Mouse (Mus musculus): ENCODE results near the gene Smc5.
A peak's percentile ranks its signal among the peaks of the same experiment; 100 is the strongest.

The Smc5 gene

DNA sequence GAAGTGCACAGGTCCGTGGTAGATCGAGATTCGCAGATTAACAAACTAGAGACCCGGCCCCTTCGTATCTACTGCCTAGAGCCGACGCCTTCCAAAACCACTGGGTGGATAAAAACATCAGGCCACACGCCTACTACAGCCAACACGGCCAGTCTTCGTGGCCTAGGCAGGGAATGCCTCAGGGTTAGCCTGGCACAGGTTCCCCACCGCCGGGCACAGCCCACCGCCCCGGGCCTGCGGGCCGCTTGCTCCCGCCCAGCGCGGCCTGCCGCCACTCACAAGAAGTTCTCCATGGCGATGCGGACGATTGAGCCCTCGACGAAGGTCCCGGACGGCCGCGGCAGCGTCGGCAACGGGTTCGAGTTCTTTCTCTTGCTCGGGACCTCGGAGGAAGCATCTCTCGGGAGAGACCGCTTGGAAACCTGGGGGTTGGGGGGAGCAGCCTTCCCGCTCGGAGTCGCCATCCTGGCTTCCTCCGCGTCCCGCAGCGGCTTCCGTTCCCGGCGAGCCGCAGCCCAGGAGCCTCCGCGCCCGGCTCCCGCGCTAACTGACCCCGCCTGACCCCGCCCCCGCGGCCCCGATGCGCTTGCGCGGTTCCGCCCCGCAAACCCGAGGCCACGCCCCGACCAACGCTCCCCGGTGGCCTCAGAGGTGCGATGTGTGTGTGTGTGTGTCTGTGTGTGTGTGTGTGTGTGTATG lies at the start of gene Smc5:
Smc5 (minus strand) TSS at position 543 of the 699 bp plus-strand sequence.
- DNase-seq (ENCODE audit: low read depth, low spot score), result peak; percentile 71

DNA sequence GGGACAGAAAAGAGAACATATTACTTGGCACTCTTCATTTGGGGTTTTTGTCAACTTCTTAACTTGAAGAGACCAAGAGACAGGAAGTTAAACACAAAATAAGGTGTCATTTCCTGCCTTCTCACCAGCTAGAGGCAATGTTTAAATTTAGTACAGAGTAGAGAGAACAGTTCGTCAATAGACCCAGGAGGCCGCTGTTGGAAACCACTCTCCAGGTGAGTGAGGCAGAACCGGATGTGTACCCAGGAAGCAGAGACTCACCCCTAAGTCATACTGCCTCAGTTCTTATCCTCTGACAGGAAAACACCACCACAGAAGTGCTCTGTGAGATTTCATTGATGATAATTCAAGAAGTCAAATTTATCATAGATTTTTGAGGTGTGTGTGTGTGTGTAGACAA lies 49.4 kb upstream of the Smc5 start:
- no peak for DNase-seq (ENCODE audit: low read depth, low spot score)

DNA sequence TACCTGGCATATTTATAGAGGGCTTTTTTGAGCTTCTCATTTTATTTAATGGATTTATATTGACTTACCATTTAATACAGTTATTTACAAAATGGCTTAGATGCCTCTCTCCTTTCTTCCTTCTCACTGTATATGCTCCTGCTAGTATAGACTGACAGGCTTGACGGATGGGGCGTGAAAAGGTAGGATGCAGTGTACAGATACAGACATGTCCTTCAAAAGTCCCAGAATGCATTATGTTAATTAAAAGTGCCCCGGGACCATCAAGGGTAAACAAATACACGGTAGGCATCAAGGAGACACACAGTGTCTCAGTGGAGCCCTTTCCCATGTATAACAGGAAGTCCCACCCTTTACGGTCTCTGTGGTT lies 44.3 kb upstream of the Smc5 start:
- DNase-seq (ENCODE audit: low read depth, low spot score), result no peak

DNA sequence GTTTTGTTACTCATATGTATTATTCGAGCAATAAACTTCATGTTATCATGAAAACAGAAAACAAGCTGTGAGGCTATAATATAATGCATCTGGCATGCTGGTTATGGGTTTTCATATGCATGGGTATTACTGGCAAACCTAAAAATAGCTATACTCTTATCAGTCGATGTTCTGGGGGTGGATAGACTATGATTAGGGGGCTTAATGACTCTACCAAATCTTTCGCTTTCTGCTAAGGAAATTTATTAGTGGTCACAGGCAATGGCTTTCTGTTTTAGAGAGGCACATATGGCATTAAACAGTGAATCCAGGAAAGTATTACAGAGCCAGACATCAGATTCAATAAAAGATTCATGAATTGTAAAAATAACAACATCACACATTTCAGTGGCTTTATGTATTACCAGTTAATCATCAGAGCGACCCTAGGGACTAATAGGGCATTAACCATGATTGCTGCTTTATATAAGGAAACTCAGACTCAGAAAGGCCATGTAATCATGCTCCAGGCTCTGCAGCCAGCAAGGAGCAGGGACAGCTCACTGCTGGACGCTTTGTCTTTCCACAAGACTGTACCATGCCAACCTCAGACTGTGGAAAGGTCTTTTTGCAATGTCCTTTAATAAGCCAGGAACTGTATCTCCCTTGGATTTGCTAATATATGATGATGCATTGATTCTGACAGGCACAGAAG lies 43.7 kb upstream of the Smc5 start:
- DNase-seq (ENCODE audit: low read depth, low spot score), result no peak

DNA sequence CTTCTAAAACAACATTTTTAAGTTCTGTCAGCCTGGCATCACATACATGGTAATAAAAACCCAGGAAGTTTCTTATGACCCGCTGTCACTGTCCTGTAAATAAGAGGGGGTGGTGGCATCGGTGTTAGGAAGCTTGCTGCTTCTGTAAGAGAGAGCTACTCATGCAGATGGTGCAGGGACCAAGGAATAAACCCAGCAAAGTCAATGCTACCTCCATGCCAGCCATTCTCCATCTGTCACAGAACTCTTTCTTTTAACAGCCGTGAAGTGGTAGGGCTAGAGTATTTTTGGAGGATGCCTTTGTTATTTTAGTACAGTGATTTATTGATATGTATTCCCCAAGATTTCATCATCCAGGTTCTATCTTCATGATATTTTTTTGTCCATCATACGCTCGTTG lies 43.2 kb upstream of the Smc5 start:
- no peak for DNase-seq (ENCODE audit: low read depth, low spot score)

DNA sequence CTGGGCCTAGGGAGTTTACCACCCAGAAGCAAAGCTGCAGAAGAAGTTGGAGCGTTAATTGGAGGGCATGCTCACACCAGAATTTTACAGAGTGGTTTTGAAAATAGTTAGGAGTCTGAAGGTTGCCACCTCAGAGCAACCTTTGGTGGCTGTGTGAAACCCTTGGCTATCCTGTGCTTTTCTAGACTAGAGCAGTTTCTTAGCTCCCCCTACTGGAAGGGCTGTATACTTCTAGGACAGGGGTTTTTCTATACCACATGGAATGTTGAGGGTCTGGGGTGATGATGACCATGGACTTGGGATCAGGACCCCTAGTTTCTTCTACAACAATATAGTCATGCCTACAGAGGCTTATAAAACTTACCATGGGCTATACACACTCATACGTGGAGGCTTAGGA lies 36.3 kb upstream of the Smc5 start:
- no peak for DNase-seq (ENCODE audit: low read depth, low spot score)

DNA sequence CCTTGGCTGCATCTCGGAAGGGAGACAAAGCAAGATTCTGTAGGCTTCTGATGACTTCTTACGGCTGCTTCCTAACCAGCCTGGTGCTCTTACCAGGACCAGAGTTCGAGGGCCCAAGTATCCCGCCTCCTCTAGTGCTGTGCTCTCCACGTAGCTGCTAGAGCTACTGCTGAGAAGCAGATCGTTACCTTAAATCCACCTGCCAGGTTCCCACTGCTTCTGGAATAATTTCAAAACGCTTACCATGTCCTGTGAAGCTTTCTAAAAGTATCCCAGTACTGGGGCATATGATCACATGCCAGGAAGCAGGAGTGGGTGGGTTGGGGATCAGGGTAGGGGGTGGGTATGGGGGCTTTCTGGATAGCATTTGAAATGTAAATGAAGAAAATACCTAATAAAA lies 33.0 kb upstream of the Smc5 start:
- DNase-seq (ENCODE audit: low read depth, low spot score), result no peak

DNA sequence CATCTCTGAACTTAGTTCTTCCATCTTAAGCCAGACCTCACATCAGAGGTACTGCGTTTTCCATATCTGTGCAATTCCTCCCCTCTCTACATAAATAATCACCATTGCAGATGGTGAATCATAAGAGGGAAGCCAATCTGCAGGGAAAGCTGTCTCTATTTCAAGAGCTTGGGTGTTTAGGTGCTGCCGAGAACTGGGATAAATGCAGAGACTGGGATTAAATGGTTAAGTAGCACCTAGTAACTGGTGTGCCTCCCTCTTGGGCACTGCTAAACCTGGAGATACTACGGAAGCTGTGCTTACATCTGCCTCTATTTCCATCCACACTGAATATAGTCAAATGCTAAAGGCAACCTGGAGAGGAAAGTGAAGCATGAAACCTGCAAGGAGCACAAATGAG lies 26.3 kb upstream of the Smc5 start:
- DNase-seq (ENCODE audit: low read depth, low spot score), result no peak

DNA sequence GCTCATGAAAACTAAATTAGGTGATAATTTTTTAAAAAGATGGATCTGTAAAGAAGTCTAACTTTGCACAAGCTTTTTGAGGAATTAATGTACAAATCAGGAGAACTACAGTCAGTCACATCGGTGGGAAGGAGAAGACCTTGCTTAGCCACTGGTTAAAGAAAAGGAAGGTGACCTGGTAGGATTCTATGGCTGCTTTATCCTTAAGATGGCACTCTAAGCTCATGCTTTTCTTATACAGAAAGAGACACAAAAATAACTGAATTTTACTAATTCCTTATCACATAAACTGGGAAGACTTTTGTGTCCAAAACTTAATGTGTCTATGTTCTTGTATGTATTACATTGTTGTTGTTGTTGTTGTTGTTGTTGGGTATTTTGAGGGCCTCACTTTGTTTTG lies 25.2 kb upstream of the Smc5 start:
- DNase-seq (ENCODE audit: low read depth, low spot score), result no peak

DNA sequence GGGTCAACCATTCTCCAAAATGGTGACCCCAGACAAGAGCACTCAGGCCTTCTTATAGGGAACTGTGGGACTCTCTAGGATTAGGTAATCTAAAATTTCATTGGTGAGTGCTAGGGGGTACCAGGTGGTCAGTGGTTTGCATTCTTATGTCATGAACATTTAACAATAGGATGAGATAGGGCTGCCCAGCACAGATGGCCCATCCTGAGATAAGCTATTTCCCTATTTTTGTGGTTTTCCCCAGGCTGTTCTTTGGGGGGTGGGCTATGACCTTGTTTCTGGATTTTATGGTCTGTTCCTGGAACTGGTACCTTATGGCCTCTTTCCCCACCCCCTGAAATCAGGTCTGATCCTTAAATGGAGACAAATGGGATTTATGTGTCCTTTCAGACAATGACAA lies 23.5 kb upstream of the Smc5 start:
- no peak for DNase-seq (ENCODE audit: low read depth, low spot score)

DNA sequence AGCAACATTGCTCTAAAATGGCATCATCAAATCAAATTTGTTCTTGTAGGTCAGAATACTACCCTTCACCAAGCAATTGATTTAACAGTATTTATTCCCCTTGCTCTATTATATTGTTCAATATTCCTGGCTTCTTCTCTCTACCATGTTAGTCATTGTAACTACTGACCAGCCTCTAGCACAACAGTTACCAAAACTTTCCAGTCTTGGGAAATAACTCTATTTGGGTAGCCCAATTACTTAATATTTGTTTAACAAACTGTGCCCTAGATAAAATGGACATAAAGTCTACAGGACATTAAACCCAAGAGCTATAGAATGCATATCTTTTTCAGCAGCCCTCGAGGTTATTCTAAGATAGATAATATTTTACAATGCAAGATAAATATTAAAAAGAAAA lies 15.6 kb upstream of the Smc5 start:
- DNase-seq (ENCODE audit: low read depth, low spot score), result no peak

DNA sequence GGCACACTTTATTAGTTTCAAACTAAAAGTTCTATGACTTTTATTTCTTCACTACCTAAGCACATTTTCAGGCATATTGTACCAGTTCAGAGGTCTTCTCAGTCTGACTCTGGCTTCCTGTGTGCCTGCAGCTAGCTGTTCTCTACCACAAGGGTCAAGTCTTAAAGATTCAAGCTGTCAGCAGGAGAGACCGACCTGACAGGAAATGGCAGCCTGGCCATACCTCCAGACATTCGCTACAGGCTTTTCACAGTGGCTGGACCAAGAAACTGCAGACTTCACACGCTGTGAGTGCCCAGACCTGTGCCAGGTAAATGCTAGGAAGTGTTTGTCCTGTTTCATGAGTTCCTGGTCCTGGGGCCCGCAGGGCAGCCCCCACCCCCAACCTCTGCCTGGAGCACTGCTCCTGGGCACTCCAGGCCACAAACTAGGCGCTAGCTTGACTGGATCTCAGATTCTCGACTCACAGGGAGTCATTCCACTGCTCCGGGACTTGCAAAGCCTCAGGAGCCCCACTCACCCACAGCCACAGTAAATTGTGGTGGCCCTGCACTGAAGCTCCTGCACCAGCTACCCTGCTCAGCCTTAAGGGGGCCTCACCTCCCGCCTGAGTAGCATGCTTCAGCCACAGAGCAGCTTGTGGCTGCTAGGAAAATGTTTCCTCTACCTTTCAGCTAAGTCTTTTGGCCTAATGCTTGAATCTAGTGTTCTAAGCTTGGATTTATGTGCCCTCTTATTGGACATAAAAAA lies 8.4 kb upstream of the Smc5 start:
- DNase-seq (ENCODE audit: low read depth, low spot score), result no peak

DNA sequence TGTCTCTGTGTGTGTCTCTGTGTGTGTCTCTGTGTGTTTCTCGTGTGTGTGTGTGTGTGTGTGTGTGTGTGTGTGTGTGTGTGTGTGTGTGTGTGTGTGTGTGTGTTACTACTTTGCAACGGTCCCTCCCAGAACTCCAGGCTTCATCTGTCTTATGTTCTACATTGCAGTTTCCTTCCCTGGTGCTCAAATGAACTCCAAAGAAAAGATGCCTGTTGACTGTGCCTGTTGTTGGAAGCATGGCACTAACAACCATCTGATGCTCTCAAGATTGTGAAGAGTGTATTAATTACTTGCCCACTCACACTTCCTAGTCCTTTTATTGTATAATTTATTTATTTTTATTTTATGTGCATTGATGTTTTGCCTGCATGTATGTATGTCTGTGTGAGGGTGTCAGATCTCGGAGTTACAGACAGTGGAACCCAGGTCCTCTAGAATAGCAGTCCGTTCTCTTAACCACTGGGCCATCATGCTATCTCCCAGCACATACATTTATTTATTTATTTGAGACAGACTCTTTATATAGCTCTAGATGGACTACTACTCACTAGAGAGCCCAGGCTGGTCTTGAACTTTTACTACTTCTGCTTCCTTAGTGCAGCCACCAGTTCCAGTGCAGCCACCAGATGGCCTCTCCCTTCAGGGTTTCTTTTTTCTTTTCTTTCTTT lies 492 bp upstream of the Smc5 start:
- no peak for DNase-seq (ENCODE audit: low read depth, low spot score)

DNA sequence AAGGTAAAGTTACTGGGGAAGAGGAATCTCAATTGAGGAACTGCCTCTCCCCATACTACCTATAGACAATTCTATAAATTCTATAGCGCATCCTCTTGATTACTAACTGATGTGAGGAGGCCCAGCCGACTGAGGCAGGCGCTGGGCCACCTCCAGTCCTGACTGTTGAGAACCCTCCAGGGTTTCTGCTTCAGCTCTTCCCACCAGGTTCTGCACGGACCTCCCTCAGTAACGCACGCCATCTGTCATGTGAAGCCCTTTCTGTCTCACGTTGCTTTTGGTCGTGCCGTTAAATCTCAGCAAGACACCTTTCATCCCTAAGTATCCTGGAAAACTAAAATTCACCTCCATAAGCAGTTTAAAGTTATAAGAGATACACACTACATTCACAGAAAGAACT lies 16.9 kb downstream of the Smc5 start:
- DNase-seq (ENCODE audit: low read depth, low spot score), result no peak

DNA sequence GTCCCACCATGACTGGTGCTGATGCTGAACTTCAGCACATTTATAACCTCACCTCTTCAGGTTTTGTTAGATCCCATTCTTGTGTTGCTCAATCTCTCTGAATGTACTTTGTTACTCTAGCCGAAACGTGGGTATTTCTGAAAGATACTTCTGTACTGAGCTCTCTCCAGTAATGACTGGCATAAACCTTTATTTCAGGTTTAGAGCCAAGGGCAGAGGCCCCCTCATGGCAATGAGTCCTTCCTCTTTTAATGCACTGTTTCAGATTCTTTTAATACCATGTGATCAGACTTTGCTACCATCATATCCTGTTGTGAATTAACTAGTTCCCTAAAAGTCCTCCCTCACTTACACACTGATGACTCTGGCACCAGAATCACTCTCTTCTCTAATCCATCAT lies 27.2 kb downstream of the Smc5 start:
- DNase-seq (ENCODE audit: low read depth, low spot score), result no peak

DNA sequence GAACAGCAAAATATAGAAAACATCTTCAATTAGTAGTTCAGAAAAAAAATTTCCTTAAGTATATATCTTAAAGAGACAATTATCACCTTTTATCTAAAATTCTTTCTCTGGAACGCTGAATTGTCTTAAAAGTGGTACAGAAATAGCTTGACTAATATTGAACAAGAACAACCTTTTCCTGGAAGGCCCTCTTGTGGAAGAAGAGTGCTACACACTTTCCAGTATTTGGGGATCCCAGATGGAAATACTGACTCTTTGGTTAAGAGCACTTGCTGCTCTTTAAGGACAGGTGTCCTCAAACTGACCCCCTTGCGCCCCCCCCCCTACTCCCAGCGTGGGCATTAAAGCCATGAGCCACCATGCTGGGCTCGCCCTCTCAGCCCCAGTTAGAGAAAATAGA lies 48.6 kb downstream of the Smc5 start:
- peak; percentile 31 for DNase-seq (ENCODE audit: low read depth, low spot score)

DNA sequence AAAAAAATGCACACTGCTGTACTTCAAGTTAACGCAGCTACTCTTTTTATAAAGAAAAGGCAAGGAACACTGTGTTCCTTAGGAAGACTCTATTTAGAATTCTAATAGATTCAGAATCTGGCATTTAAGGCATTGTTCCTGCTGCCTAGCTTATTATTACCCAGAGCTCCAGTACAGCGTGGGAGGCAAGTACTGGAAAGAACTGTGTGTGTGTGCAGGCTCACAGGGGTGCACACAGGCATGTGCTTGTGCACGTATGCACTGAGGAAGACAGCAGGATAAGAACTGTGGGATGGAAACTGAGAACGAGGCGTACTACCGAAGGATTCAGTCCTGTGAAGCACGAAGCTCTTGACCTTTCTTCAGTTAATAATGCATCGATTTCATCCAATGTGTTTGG lies 59.4 kb downstream of the Smc5 start:
- no peak for DNase-seq (ENCODE audit: low read depth, low spot score)

DNA sequence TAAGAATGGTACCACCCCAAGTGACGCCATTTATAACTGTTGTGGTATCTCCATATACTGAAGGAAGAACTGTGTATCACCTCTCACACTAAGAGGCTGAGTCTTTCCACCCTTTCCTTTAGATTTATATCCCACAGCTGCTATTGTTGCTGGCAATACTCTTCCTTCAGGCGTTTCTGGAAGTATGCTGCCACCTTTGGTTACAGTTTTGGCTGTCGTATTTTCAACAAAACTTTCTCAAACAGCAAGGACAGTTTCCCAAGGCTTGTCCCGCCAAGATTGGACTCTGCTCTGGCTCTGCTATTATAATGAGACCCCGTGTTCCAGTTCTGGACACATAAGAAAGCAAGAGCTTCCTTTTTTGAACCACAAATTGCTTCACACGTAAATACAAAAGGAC lies 62.4 kb downstream of the Smc5 start:
- no peak for DNase-seq (ENCODE audit: low read depth, low spot score)

DNA sequence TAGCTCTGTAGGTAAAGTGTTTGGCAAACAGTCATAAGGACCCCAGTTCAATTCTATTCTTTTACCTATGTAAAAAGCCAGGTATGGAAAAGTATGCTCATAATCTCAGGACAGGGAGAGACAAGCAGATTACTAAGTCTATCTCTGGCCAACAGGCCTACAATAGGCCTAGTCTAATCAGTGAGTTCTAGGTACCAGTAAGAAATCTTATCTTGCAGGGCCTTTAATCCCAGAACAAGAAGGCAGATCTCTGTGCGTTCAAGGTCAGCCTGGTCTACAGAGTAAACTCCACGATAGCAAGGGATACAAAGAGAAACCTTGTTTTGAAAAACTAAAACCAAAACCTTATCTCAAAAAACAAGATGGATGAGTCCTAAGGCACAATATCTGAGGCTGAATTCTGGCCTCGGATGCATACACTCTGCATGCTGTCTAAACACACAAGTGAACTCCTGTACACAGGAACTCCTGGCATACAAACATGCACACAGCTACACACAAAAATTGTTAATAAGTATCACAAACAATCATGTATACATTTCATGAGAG lies 70.1 kb downstream of the Smc5 start:
- DNase-seq (ENCODE audit: low read depth, low spot score), result no peak

DNA sequence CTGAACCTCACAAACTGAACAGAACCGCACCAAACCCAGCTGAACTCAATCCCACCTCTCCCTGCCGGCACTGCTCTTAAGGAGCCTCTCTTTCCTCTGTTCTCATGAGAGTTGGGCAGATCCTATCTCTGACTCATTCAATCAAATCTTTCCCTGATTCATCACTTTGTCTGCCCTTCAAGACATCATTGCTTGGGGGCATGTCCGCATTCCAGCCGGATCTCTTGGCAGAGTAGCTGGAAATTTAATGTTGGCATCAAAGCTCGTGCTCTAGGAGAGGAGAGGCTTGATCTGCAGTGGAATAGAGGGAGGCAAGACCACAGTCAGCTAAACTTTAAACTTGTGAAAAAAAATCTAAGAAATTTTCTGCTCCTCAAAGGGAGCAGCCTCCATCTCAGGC lies 71.6 kb downstream of the Smc5 start:
- no peak for DNase-seq (ENCODE audit: low read depth, low spot score)

DNA sequence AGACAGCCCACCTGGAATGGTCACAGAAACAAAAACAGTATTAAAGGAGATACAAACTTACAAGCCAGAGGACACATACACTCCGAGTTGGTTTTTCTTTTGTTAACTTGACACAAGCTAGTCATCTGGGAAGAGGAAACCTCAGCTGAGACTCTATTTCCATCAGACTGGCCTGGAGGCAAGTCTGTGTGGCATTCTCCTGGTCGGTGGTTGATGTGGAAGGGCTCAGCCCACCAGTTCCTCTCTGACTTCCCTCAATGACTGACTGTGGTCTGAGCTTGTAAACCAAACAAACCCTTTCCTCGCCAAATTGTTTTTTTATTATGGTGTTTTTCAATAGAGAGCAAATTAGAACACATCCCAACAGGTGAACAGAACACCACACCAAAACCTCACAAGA lies 80.6 kb downstream of the Smc5 start:
- DNase-seq (ENCODE audit: low read depth, low spot score), result no peak

DNA sequence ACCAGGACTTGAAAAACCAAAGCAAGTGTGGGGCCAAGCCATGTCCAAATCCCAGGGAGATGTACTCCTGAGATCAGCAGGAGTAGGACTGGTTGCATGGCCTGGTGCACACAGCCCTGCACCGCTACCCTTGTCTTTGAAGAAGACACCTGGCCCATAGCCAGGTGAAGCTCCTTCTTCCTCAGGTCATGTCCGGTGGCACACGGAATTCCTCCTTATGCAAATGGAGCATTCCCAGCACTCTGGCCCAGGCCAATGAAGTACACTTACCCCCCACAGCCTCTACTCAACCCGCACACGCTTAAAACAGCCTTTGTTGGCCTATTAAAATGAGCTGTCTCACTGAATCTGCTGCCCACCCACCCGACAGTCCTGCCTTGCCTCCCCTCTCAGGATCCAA lies 82.2 kb downstream of the Smc5 start:
- DNase-seq (ENCODE audit: low read depth, low spot score), result no peak
